Mouse (Mus musculus): Measurements from ENCODE around the gene Anxa11. TPM values are rescaled to one million over a fixed set of nuclear protein-coding genes. Genes with fewer than 3 reads are reported as not detected.
"Not testable (repeated sequence)": the region's sequence is repeated elsewhere in the genome, so short reads cannot be mapped to it uniquely, and the experiment has no call there.

The Anxa11 gene
- polyA plus RNA-seq, 1 experiment from 2014 or later, result 3.1 TPM

DNA sequence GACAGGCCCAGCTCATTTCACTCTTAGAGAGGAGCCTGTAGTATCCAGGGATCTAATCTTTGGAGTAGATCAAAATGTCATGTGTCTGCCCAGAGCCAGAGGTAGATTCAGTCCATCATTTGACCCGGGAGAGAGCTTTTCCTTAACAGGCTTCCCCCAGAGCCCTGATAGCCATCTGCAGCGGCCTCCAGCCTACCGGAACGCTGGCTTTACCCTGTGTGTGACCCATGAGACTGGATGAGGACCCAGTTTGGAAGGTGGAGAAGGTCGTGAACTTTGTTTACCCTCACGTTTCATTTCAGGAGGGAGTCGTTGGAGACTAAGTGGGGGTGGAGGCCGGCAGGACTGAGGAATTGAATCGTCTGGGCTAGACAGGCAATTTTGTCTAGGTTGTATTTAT is 5.7 kb downstream of the Anxa11 start:
- WGBS, result 47% methylated on average over 9 of the region's 9 CpGs
- H3K4me1 ChIP-seq (ENCODE audit: control insufficient read depth, insufficient read depth, low read depth, low read length), result peaks cover 1% of the 10 kb centered on the region; the same call in 1 of the 2 replicates
- ATAC-seq, result no peak

DNA sequence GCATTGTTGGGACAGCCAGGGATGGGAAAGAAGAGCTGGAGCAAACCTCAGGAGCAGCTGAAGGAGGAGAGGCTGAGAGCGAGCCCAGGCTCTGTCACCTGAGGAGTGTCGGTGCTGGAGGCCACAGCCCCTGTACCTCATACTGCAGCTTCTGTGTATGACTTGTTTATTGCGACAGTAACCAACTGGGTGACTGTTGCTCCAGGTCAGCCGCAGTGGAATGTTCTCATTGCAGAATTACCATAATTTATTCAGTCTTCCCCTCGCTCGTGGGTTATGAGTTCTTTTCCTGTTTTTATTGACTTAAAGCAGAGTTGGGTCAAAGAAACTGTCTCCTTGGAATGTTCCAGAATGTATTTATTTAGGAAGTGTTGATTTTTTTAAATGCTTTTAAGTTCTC is 6.3 kb downstream of the Anxa11 start:
- ATAC-seq, result no peak

More for the DNA sequence above, 5.7 kb downstream of the Anxa11 start:
- H3K4me3 ChIP-seq (ENCODE audit: low read length), result no peak overlapping the region
- no peak overlapping the region for H3K27ac ChIP-seq (ENCODE audit: low read depth, low read length)
- H3K9ac ChIP-seq (ENCODE audit: low read depth, low read length), result no peak overlapping the region
- no peaks in the 10 kb centered on the region for H3K36me3 ChIP-seq (ENCODE audit: control insufficient read depth, insufficient read depth, low read length)
- no peak overlapping the region for H3K4me2 ChIP-seq (ENCODE audit: low read length)
- no peaks in the 10 kb centered on the region; the same call in 1 of the 2 replicates for H3K27me3 ChIP-seq (replicated peaks; ENCODE audit: control insufficient read depth, insufficient read depth, low read length)
- H3K9me3 ChIP-seq (ENCODE audit: control insufficient read depth, low read length), result no peaks in the 10 kb centered on the region

DNA sequence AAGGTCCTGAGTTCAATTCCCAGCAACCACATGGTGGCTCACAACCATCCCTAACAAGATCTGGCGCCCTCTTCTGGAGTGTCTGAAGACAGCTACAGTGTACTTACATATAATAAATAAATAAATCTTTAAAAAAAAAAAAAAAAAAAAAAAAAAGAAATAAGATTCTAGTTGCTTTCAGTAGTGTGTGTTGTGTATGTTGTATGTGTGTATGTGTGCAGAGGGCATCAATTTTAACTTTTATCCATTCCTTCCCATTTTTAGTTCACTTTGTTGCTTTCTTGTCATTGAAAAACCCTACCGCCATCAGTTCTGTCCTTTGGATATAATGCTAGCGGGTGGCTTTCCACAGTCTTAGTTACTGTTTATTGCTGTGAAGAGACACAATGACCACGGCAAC is 6.8 kb downstream of the Anxa11 start:
- not testable (repeated sequence) for ATAC-seq; H3K27ac ChIP-seq (ENCODE audit: low read depth, low read length); H3K4me1 ChIP-seq (ENCODE audit: control insufficient read depth, insufficient read depth, low read depth, low read length); H3K4me3 ChIP-seq (ENCODE audit: low read length); H3K4me2 ChIP-seq (ENCODE audit: low read length); H3K9ac ChIP-seq (ENCODE audit: low read depth, low read length); H3K27me3 ChIP-seq (replicated peaks; ENCODE audit: control insufficient read depth, insufficient read depth, low read length); H3K36me3 ChIP-seq (ENCODE audit: control insufficient read depth, insufficient read depth, low read length); H3K9me3 ChIP-seq (ENCODE audit: control insufficient read depth, low read length)
- WGBS, result 92% methylated on average over 3 of the region's 4 CpGs

More for the DNA sequence above, 6.3 kb downstream of the Anxa11 start:
- Histone ChIP-seq H3K27ac (ENCODE audit: low read depth, low read length) (no peak overlapping the region), H3K4me3 (ENCODE audit: low read length) (no peak overlapping the region), H3K9me3 (ENCODE audit: control insufficient read depth, low read length) (no peaks in the 10 kb centered on the region), H3K4me1 (ENCODE audit: control insufficient read depth, insufficient read depth, low read depth, low read length) (no peaks in the 10 kb centered on the region), H3K36me3 (ENCODE audit: control insufficient read depth, insufficient read depth, low read length) (no peaks in the 10 kb centered on the region), H3K4me2 (ENCODE audit: low read length) (no peak overlapping the region), H3K9ac (ENCODE audit: low read depth, low read length) (no peak overlapping the region), H3K27me3 (replicated peaks; ENCODE audit: control insufficient read depth, insufficient read depth, low read length) (no peaks in the 10 kb centered on the region)
- WGBS, result 69% methylated on average over 6 of the region's 6 CpGs

- Histone ChIP-seq H3K4me2 (ENCODE audit: low read length) (no peak overlapping the region), H3K4me3 (ENCODE audit: low read length) (no peak overlapping the region), H3K27ac (ENCODE audit: low read depth, low read length) (no peak overlapping the region), H3K36me3 (ENCODE audit: control insufficient read depth, insufficient read depth, low read length) (no peaks in the 10 kb centered on the region), H3K27me3 (replicated peaks; ENCODE audit: control insufficient read depth, insufficient read depth, low read length) (no peaks in the 10 kb centered on the region), H3K4me1 (ENCODE audit: control insufficient read depth, insufficient read depth, low read depth, low read length) (no peaks in the 10 kb centered on the region), H3K9me3 (ENCODE audit: control insufficient read depth, low read length) (no peaks in the 10 kb centered on the region), H3K9ac (ENCODE audit: low read depth, low read length) (no peak overlapping the region)
- WGBS, result 92% methylated on average over 2 of the region's 2 CpGs
- no peak for ATAC-seq
Measured at GRCm38 (mm10) chr14:25850433-25850832, 8.5 kb downstream of the Anxa11 start.

GRCm38 (mm10) chr14:25851189-25851588 is 9.2 kb downstream of the Anxa11 start:
- no peak for ATAC-seq
- H3K27ac ChIP-seq (ENCODE audit: low read depth, low read length), result no peak overlapping the region
- H3K9ac ChIP-seq (ENCODE audit: low read depth, low read length), result no peak overlapping the region
- H3K4me2 ChIP-seq (ENCODE audit: low read length), result no peak overlapping the region
- no peak overlapping the region for H3K4me3 ChIP-seq (ENCODE audit: low read length)
- H3K36me3 ChIP-seq (ENCODE audit: control insufficient read depth, insufficient read depth, low read length), result no peaks in the 10 kb centered on the region
- no peaks in the 10 kb centered on the region for H3K9me3 ChIP-seq (ENCODE audit: control insufficient read depth, low read length)
- H3K27me3 ChIP-seq (replicated peaks; ENCODE audit: control insufficient read depth, insufficient read depth, low read length), result no peaks in the 10 kb centered on the region
- 74% methylated on average over 6 of the region's 6 CpGs for WGBS
- no peaks in the 10 kb centered on the region for H3K4me1 ChIP-seq (ENCODE audit: control insufficient read depth, insufficient read depth, low read depth, low read length)

DNA sequence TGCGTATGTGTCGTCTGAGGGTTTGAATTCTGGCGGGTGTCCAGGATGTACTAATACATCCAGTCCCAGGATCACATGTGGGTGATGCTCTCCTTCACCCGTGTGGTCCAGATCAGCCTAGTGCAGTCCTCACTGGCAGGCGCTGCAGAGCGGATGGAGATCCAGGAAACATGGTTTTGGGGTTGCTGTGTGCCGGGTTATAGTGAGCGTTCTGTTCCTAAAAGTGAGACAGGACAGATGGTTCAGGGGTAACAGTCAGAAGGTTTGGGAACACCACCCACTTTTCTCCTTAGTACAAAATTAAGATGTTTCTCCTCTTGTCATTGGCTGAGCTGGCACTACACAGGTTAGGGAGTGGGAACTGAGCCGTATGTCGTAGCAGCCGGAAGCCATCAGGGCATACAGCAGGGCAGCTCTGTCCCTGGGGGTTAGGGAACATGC is 10.2 kb downstream of the Anxa11 start:
- Histone ChIP-seq H3K27ac (ENCODE audit: low read depth, low read length) (no peak overlapping the region), H3K4me2 (ENCODE audit: low read length) (no peak overlapping the region), H3K27me3 (replicated peaks; ENCODE audit: control insufficient read depth, insufficient read depth, low read length) (no peaks in the 10 kb centered on the region), H3K9ac (ENCODE audit: low read depth, low read length) (no peak overlapping the region), H3K36me3 (ENCODE audit: control insufficient read depth, insufficient read depth, low read length) (no peaks in the 10 kb centered on the region), H3K9me3 (ENCODE audit: control insufficient read depth, low read length) (no peaks in the 10 kb centered on the region), H3K4me1 (ENCODE audit: control insufficient read depth, insufficient read depth, low read depth, low read length) (no peaks in the 10 kb centered on the region), H3K4me3 (ENCODE audit: low read length) (no peak overlapping the region)
- 82% methylated on average over 11 of the region's 11 CpGs for WGBS
- ATAC-seq, result no peak

- Histone ChIP-seq H3K9me3 (ENCODE audit: control insufficient read depth, low read length) (no peaks in the 10 kb centered on the region), H3K4me2 (ENCODE audit: low read length) (no peak overlapping the region), H3K27ac (ENCODE audit: low read depth, low read length) (no peak overlapping the region), H3K27me3 (replicated peaks; ENCODE audit: control insufficient read depth, insufficient read depth, low read length) (no peaks in the 10 kb centered on the region), H3K4me1 (ENCODE audit: control insufficient read depth, insufficient read depth, low read depth, low read length) (no peaks in the 10 kb centered on the region), H3K4me3 (ENCODE audit: low read length) (no peak overlapping the region), H3K36me3 (ENCODE audit: control insufficient read depth, insufficient read depth, low read length) (no peaks in the 10 kb centered on the region), H3K9ac (ENCODE audit: low read depth, low read length) (no peak overlapping the region)
- ATAC-seq, result no peak
- 53% methylated on average over 6 of the region's 6 CpGs for WGBS
Measured at GRCm38 (mm10) chr14:25853295-25853694, 11.3 kb downstream of the Anxa11 start.

DNA sequence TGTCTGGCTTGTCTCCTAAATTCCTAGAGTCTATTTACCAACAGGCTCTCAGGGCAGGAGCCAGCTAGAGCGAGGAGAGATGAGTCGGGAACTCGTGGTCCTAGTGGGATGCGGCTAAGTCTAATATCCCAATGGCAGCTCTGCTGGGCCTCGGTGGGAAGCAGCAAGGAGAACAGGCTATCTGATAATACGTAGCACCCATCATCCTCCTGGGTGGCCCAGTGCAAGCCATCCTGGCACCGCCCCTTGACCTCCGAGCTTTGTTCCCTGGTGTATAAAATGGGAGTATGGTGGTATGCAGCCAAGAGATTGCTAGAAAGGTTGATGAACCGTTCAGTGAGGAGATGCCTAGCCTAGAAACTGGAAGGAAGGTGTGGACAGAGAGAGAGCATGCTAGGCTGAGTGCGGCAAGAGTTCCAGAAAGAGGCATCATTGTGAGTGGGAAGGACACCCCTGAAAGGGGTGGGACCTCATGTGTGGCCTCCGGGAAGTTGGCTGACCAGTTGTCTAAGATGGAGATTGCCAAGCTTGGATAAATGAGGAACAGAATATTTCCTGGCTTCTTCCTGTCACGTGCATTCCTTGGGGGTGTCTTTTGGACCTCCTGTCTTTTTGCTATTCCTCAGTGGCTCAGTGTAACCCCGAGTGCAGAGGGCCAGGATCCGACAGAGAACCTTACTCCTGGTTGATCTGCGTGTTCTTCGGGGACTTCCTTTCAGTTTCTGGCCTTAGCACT is 11.9 kb downstream of the Anxa11 start:
- no peaks in the 10 kb centered on the region for H3K9me3 ChIP-seq (ENCODE audit: control insufficient read depth, low read length)
- H3K9ac ChIP-seq (ENCODE audit: low read depth, low read length), result no peak overlapping the region
- H3K4me3 ChIP-seq (ENCODE audit: low read length), result no peak overlapping the region
- WGBS, result 93% methylated on average over 16 of the region's 16 CpGs
- H3K4me1 ChIP-seq (ENCODE audit: control insufficient read depth, insufficient read depth, low read depth, low read length), result no peaks in the 10 kb centered on the region
- H3K4me2 ChIP-seq (ENCODE audit: low read length), result no peak overlapping the region
- no peaks in the 10 kb centered on the region for H3K27me3 ChIP-seq (replicated peaks; ENCODE audit: control insufficient read depth, insufficient read depth, low read length)
- no peak for ATAC-seq
- no peak overlapping the region for H3K27ac ChIP-seq (ENCODE audit: low read depth, low read length)
- no peaks in the 10 kb centered on the region for H3K36me3 ChIP-seq (ENCODE audit: control insufficient read depth, insufficient read depth, low read length)

- no peak overlapping the region for H3K4me2 ChIP-seq (ENCODE audit: low read length)
- H3K9me3 ChIP-seq (ENCODE audit: control insufficient read depth, low read length), result no peaks in the 10 kb centered on the region
- no peak overlapping the region for H3K9ac ChIP-seq (ENCODE audit: low read depth, low read length)
- H3K27me3 ChIP-seq (replicated peaks; ENCODE audit: control insufficient read depth, insufficient read depth, low read length), result no peaks in the 10 kb centered on the region
- H3K27ac ChIP-seq (ENCODE audit: low read depth, low read length), result no peak overlapping the region
- ATAC-seq, result no peak
- no peaks in the 10 kb centered on the region for H3K4me1 ChIP-seq (ENCODE audit: control insufficient read depth, insufficient read depth, low read depth, low read length)
- H3K4me3 ChIP-seq (ENCODE audit: low read length), result no peak overlapping the region
- no peaks in the 10 kb centered on the region for H3K36me3 ChIP-seq (ENCODE audit: control insufficient read depth, insufficient read depth, low read length)
- 74% methylated on average over 8 of the region's 8 CpGs for WGBS
Measured at GRCm38 (mm10) chr14:25855241-25855885, 13.4 kb downstream of the Anxa11 start.

Measured in hindbrain, embryonic 16.5 days (tissue).